Mouse (Mus musculus) CH12.LX (cell line): ENCODE data around the gene Gm5678.

Source experiments
- CTCF ChIP-seq, 2 experiments: IDR thresholded peaks in 1 of 2; conservative IDR thresholded peaks in 1 of 2; 2 replicates each; pipeline ENCODE4 v1.5.1; 2011 to 2012; ENCODE audit warnings: low read depth in 2 of 2, low read length in 2 of 2, improper control_type of control experiment in 1 of 2, inconsistent platforms in 1 of 2, mild to moderate bottlenecking in 1 of 2, moderate library complexity in 1 of 2
- ELF1 ChIP-seq: IDR thresholded peaks from 2 replicates; pipeline ENCODE4 v1.6.1; 2014; ENCODE audit warnings: low read depth, mild to moderate bottlenecking, inconsistent platforms, low read length, improper control_type of control experiment
- EP300 ChIP-seq: IDR thresholded peaks from 2 replicates; pipeline ENCODE4 v1.6.1; 2011; ENCODE audit warnings: low read length, improper control_type of control experiment
- GABPA ChIP-seq: IDR thresholded peaks from 2 replicates; pipeline ENCODE4 v1.6.1; 2012; ENCODE audit warnings: low read depth, low read length, improper control_type of control experiment, inconsistent platforms; ENCODE audit not compliant: insufficient replicate concordance
- JUND ChIP-seq: conservative IDR thresholded peaks from 2 replicates; pipeline ENCODE4 v1.6.1; 2011; ENCODE audit warnings: low read depth, low read length, improper control_type of control experiment
- MXI1 ChIP-seq: IDR thresholded peaks from 2 replicates; pipeline ENCODE4 v1.6.1; 2011; ENCODE audit warnings: mild to moderate bottlenecking, low read depth, low read length, improper control_type of control experiment
- POLR2A ChIP-seq: IDR thresholded peaks from 2 replicates; pipeline ENCODE4 v1.6.1; 2011; ENCODE audit warnings: low read depth, mild to moderate bottlenecking, improper control_type of control experiment, low read length
- RCOR1 ChIP-seq: conservative IDR thresholded peaks from 2 replicates; pipeline ENCODE4 v1.6.1; 2012; ENCODE audit warnings: low read depth, mild to moderate bottlenecking, inconsistent platforms, low read length, improper control_type of control experiment

GRCm38 (mm10) chr16:93593406-93593805, 34.5 kb upstream of the Gm5678 start:
- TF ChIP-seq POLR2A (no peak), GABPA (no peak), RCOR1 (no peak), CTCF (conservative IDR thresholded peaks at IDR 0.05 in 1 of 2, IDR thresholded peaks at IDR 0.05 in 1 of 2; ENCODE audit: low read depth in 2 of 2, low read length in 2 of 2) (no peak), EP300 (no peak), ELF1 (no peak), JUND (no peak), MXI1 (no peak)
